Mouse (Mus musculus): ENCODE measurements around the gene Ankar.

The Ankar gene

DNA sequence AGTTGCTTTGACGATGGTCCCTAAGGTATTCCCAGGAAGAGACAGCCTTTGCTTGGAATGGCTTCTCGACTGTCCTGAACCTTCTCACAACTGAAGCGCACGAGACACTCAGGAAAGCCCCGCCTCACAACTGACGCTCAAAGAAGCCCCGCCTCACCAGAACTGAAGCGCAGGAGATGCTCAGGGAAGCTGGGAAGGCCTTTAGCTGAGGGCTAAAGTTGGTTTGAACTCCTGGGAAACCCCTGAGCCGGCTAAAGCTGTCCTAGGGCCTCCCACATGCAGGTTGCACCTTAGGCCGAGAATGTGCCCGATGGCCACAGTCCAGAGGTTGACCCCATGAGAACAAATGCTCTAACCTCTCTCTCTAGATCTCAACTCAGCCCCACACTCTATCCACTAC is at the start of gene Ankar:
TSS of gene Ankar (minus strand) at position 101 of the 400 bp plus-strand sequence.
- DNase-seq (ENCODE audit: low read depth in 2 of 2, low spot score in 2 of 2): no peak

GRCm38 (mm10) chr1:72746382-72746781 is 46.0 kb upstream of the Ankar start:
- DNase-seq (ENCODE audit: low read depth in 2 of 2, low spot score in 2 of 2): no peak

DNA sequence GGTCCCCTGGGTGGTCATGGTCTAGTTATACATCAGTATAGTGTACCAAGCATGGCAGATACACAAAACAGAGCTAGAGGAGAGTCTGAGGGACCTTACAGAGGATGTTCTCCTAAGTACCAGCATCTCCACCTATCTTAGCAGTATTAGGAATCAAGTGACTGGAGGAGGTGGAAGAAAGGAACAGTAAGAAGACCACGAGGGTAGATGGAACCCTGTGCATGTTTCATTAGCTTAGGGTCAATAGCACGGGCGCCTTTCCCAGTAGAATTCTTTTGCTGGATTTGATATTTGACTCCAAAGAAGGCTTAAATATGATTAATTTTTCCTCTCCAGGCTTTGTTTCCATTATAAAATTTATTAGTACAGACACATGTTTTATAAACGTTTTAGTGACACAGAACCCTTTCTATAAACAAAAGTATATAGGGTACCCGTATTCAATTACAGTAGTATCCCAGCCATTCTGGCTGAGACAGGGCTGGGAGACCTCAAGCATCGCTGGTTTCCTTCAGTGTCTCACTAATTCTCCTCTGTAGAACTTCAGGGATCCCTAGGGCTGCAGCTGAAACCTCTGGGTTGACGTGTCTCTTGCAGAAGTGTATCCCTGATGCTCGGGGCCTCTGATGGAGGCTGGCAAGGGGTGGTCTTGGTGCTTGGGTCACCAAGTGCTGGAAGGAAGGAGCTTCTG is 44.6 kb upstream of the Ankar start:
- DNase-seq (ENCODE audit: low read depth in 2 of 2, low spot score in 2 of 2): no peak

DNA sequence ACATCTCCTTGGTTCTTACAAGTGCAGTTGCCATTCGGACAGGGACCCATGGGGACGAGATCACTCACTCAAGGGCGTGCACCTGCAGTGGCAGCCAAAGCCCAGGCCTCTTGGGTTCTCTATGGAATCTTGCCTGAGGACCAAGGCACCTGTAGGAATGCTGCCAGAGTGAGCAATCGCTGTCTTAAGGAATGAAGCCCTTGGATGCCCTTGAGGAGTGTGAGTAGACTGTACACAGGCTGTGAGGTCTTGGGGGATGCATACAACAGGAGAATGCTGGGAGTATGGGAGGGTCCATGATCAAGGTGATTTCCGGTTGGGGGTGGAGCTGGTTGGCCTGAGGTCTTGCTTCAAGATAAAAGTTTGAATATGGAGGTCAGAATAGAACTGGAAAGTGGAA is 41.0 kb upstream of the Ankar start:
- no peak for DNase-seq (ENCODE audit: low read depth in 2 of 2, low spot score in 2 of 2)

GRCm38 (mm10) chr1:72739681-72740063 is 39.3 kb upstream of the Ankar start:
- DNase-seq (ENCODE audit: low read depth in 2 of 2, low spot score in 2 of 2): no peak

DNA sequence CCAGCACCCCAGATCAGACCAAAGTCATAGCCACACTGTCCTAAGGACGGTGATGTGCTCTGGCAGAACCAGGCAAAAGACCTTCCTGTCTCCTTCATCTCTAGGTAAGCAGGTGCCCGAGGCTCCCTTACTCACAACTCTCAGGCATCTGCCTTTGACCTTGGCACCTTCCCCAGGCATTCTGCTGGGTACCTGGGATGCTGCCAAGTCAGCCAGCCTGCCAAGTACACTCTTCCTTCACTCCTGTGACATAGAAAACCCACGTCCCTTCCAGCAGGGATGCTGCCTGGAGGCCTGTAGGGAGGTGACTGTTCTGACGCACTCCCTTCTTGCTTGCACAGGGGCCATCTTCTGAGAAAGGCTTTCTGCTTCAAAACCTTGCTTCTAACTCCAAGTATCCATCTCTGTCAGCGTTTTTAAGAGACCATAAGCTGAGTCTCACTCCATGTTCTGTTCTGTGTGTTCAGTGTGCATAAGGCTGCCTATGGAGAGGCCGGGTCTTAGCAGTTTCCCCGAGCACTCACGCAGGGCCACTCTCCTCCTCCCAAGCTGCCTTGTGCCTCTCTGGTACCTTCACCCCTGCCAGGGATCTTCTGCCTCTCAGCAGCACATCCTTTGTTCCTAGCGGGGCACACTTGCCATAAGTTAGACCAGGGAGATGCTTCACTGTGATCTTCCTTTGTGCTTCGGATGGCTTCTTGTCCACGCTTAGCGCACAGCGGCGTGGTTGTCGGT is 38.7 kb upstream of the Ankar start:
- DNase-seq (ENCODE audit: low read depth in 2 of 2, low spot score in 2 of 2): no peak

DNA sequence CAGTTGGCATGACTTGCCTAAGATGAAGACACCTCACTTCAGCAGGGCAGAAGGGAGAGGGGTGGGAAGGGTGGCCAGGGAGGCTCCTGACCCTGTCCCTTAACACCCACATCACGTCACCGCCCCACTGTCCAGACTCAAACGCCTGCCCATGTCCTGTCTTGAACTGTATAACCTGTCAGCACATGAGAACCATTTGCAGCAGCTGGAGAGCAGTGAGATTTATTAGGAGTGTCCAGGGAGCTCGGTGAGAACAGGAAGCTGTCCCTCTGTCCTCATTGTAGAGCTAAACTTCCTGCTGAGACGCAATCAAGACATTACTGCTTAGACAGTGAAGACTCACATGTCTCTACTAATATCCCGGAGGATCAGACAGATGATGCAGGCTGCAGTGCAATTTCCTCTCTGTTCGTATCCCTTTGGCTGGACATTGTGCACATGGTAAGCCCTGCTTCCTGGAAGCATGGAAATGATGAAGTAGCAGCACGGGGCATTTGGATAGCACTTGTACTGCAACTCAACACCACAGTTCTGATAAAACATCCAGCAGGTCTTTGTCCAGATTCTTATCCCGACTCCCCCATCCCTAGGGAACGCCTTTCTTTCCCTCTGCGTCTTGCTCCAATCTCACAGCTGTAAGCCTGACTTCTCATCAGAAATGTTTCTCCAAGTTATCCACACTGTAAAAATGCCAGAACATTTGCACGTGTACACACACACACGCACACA is 36.2 kb upstream of the Ankar start:
- DNase-seq (ENCODE audit: low read depth in 2 of 2, low spot score in 2 of 2): no peak

GRCm38 (mm10) chr1:72733191-72733691 is 32.9 kb upstream of the Ankar start:
- no peak for DNase-seq (ENCODE audit: low read depth in 2 of 2, low spot score in 2 of 2)

GRCm38 (mm10) chr1:72730126-72730525 is 29.7 kb upstream of the Ankar start:
- no peak for DNase-seq (ENCODE audit: low read depth in 2 of 2, low spot score in 2 of 2)

- no peak for DNase-seq (ENCODE audit: low read depth in 2 of 2, low spot score in 2 of 2)
These were observed 28.4 kb upstream of the Ankar start for GRCm38 (mm10) chr1:72728781-72729180.

DNA sequence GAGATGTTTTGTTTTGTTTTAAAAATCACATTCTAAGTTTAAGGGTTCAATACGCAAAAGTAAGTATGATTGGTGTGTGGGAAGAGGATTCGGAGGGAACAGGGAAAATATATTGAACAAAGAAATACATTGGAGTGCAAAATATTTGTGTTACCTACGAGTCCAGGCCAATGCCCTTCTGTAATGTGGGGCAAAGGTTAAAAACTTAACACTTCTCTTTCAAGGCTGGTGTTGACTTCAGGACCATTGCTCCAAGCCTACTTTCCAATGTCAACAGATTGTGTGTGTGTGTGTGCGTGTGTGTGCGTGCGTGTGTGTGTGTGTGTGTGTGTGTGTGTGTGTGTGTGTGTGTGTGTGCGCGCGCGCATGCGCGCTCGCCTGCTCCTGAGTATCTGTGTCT is 25.6 kb upstream of the Ankar start:
- DNase-seq (ENCODE audit: low read depth in 2 of 2, low spot score in 2 of 2): no peak

GRCm38 (mm10) chr1:72724354-72724753 is 24.0 kb upstream of the Ankar start:
- no peak for DNase-seq (ENCODE audit: low read depth in 2 of 2, low spot score in 2 of 2)

- DNase-seq (ENCODE audit: low read depth in 2 of 2, low spot score in 2 of 2): no peak
These were observed 22.3 kb upstream of the Ankar start for GRCm38 (mm10) chr1:72722646-72723045.

DNA sequence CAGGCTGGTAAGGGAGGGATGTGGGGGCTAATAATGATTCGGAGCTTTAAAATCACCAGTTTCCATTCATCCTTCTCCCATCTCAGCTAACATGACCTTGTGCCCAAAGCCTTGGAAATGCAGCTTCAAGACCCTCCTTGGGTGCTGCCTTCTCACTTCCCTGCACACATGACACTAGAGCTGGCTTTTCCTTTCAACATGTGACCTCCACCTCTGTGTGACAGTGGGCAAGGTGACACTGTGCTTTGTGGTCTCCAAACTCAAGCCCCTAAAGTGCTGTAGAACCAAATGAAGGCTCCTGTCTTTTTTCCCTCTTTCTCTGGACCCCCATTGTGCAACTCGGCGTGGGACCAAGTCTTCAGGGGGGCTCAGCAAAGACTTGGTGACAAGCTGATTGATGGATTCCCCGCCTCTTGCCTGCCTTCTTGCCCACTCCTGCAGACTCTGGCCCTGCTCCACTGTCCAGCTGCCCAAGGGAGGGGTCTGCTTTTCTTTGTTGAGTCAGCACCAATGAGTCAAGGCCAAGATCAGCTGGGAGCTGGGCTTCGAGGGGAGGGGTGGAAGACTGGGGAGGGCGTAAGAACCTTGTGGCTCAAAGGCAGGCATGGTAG is 19.8 kb upstream of the Ankar start:
- no peak for DNase-seq (ENCODE audit: low read depth in 2 of 2, low spot score in 2 of 2)

DNA sequence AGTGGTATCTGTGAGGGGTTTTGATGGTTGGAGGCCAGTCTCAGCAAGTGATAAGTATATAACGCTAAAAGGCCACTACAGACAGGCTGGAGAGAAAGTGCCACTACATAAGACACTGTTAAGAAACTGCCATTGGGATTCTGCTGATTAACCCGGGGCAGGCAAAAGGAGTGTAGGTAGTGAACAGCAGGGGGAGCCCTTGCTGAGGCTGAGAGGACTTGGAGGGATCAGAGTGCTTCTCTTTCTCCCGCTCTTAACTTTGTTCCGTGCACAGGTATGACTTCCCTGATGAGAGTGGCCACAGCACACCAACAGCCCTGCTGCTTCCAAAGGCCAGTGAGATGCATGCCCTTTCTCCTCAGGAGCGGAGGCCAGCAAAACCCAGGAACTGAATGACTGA is 18.5 kb upstream of the Ankar start:
- peak in 1 of 2 experiments; percentile 33 for DNase-seq (ENCODE audit: low read depth in 2 of 2, low spot score in 2 of 2)

DNA sequence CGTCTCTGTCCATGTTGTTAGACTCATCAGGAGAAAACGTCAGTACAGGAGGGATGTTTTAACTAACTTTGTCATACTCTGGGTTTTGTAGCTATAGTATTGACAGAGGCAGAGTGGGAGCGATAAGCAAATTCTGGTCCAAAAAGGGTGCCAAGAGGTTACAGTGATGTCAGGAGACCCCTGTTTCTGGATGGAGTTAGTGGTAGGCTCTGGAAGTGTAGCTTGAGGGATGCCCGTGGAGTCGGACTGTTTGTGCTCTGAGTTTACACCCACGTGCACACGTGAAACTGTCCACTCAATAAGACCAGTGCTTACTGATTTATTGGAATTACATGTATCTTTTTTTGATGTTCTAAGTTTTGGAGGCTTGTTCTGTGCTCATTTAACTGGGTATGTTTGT is 17.2 kb upstream of the Ankar start:
- no peak for DNase-seq (ENCODE audit: low read depth in 2 of 2, low spot score in 2 of 2)

GRCm38 (mm10) chr1:72716926-72717325 is 16.5 kb upstream of the Ankar start:
- DNase-seq (ENCODE audit: low read depth in 2 of 2, low spot score in 2 of 2): peak; percentile 61 to 65

DNA sequence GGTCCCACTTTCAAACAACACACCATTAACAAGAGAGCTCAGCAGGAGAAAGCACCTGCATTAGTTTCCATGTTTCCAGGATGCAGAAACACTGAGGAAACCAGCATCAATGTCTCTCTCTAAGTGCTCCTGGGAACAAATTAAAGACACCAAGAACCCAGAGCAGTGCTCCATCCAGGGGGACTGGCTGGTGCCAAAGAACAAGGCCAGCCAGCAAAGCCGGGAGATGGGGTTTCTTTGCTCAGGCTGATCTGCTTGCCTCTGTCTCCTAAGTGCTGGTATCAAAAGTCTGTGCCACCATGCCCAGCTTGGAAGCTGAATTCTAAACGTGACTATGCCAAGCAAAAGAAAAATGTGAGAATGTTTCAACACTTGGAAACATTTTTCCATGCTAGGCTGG is 16.0 kb upstream of the Ankar start:
- DNase-seq (ENCODE audit: low read depth in 2 of 2, low spot score in 2 of 2): no peak

- DNase-seq (ENCODE audit: low read depth in 2 of 2, low spot score in 2 of 2): no peak
These were observed 15.4 kb upstream of the Ankar start for GRCm38 (mm10) chr1:72715593-72716361.

DNA sequence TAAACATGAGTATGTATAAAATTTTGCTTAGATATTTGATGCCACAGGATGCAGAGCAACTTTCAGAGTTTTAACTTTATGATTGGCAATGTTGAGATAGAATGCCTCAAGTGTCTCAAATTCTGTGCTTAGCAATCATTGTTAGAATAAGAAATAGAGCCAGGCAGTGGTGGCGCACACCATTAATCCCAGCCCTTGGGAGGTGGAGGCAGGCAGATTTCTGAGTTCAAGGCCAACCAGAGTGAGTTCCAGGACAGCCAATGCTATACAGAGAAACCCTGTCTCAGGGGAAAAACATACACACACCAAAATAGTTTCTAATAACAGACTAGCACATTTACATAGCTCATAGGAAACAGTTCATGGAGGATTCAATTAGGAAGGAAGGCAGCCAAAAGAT is 14.7 kb upstream of the Ankar start:
- no peak for DNase-seq (ENCODE audit: low read depth in 2 of 2, low spot score in 2 of 2)

DNA sequence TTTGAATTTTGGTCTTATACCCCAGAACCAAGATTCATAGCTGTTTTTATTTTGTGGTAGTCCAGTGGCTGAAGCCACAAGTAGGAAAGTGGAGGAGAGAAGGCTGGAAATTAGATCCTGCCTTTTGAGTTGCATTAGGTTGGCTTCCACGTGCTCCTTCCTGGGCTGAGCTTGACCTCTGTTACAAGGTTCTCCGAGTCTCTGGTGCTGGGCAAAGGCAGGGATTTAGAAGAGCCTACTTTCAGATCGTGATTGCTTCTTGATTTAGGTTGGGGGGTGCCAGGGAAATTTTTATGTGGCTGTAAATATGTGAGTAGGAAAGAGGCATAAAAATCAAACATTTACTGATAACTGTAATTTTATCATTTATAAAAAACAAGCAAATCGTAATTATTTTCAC is 14.2 kb upstream of the Ankar start:
- no peak for DNase-seq (ENCODE audit: low read depth in 2 of 2, low spot score in 2 of 2)
